Mouse (Mus musculus) lung, postnatal 10 days (tissue): Measurements from ENCODE around the gene Dtnbp1.

ENCODE experiments used
- DNase-seq: peaks from one replicate; pipeline ENCODE4 v3.0.0; 2021

The Dtnbp1 gene

DNA sequence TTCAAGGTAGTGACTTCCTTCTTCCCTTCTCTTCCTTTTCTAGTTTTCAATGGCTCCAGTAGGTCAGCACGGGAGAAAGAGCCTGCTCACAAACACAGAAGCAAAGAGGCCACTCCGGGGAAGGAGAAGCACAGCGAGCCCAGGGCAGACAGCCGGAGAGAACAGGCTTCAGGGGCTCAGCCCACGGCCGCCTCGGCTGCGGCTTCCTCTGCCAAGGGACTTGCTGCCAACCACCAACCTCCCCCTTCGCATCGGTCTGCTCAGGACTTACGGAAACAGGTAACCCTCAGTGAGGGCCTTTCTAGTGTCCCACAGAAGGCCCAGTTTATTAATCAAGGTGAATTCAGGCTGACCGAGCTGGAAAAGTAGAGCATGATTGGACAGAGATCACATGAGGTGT is 105.7 kb downstream of the Dtnbp1 start:
- no peak for DNase-seq

DNA sequence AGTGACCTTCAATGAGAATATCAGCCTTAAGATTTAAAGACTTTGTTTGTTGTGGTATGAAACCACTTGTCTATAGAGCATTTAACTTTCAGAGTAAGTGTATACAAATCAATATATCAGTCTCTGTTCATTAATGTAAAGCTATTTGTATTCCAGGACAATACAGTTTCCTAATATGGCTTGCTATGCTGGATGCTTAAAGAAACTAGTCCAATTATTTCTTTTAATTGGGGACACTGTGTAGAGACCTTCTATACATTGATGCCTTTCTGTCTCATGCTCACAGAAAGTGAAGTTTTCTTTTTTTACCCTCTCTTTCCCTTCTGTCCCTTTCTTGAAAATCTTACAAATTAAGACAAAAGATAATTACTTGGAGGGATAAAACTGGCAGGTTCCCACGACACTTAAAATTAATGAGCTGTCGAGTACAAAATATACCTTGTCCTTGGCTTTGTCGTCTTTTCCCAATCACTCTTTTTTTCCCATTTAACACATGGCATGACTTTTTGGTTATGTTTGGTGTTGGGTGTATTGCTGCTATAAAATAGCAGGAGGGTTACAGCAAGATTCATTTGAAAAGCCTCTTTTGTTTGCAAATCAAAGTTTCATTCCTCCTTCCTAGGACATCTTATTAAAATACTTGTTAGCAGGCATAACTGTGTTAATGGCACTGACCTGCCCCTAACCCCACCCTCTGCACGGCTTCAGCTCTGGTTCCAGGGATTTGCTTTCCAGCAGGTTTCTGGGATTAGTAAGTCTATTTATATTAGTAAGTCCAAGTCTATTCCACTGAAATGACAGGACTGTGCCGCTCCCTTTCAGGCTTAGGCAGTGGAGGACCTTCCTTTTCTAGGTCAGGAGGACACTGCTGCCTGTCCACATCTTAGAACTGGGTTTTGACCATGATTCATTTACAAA is 109.9 kb downstream of the Dtnbp1 start:
- DNase-seq: no peak

DNA sequence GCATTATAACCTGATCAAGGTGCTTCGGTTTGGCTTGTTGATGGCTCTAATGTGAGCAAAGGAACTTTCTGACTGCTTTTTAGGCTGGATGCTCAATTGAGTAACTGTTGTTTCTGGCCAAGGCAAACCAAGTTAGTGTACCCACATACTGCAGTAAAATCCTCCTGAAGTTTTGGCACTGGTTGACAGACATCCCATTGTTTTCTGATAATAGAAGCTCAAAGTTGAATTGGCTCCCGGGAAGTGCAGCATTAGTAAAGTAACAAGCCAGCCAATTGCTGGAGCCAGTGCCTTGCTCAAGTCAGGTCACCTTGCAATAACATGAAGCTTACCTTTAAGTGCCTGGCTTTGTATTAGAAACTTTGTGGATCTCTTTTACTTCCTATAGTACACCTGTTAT is 111.3 kb downstream of the Dtnbp1 start:
- DNase-seq: no peak

DNA sequence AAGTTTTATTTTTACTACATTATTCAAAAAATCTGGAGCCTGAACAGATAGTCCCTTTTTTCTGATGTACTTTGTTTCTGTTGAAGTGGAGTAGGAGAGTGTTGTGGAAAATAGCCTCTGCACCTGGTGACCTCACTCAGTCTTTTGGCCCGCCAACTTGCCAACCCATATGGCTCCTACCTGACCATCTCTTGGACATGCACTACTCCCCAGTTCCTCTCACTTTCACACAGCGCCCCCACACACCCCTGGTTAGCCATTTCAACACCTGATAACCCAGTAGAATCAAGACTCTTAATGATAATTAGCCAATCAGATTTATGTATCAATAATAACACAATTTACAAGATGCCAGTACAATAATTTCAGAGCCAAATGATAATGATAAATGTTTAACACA is 115.7 kb downstream of the Dtnbp1 start:
- DNase-seq: no peak

DNA sequence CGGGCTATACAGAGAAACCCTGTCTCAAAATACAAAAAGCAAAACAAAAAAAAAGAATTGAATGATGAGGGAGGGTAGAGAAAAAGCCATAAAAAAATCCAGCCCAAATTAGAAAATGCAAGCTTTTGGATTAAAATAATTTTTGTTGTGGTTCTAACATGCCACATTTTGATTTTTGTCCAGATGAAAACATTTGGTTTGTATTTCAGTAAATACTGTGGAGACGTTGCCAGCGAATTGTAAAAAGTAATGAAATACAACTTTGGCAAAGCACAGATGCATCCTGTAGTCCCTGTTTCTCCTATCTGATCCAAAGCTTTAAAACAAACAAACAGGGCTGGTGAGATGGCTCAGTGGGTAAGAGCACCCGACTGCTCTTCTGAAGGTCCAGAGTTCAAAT is 120.9 kb downstream of the Dtnbp1 start:
- no peak for DNase-seq

DNA sequence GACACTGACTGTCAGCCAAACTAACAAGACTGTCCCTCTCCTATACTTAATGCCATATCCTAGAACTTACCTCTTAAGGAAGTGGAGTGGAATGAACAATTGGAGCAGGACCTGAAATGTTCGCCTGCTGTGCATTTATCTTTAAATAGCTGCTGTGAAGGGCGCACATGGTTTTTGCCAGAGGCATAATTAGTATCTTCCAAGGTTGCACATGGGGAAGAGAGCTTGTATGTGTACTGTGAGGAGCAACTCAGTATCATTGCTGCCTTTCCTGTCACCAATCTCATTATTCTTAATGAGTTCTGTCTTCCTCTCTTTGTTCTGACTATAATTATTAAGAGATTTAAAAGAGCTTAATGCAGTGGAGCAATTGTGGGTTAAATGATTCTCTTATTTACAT is 125.1 kb downstream of the Dtnbp1 start:
- DNase-seq: no peak
